Mouse (Mus musculus) CD4-positive naive resting alpha-beta T cell, adult 76 days (primary cell): ENCODE results near the gene Gm49366. TPM values are rescaled to one million over a fixed set of nuclear protein-coding genes. Genes with fewer than 3 reads are reported as not detected.

Experiments used
- total RNA-seq: library from RNA; stranded (reverse); gene quantifications from one replicate; pipeline ENCODE4 v1.2.4, GENCODE M21; 2023

Gene Gm49366
- total RNA-seq, result not detected

GRCm38 (mm10) chr12:84038691-84039111 is at the start of gene Gm49366:
Gene Gm49366 (plus strand): TSS chr12:84038935.

GRCm38 (mm10) chr12:84009171-84009965 is 29.4 kb upstream of the Gm49366 start, which contains the start of gene Acot1:
Gene Acot1 (plus strand): TSS chr12:84009490.

GRCm38 (mm10) chr12:84038241-84038640 is 494 bp upstream of the Gm49366 start, which contains the start of gene Acot4:
Gene Acot4 (plus strand): TSS chr12:84038379.

GRCm38 (mm10) chr12:84051937-84052474 is 13.3 kb downstream of the Gm49366 start, which contains the start of gene Acot3:
Gene Acot3 (plus strand): TSS chr12:84052144.

GRCm38 (mm10) chr12:84068986-84069385 is 30.3 kb downstream of the Gm49366 start, which contains the start of gene Acot5:
Gene Acot5 (plus strand): TSS chr12:84069325.

GRCm38 (mm10) chr12:84100604-84101492 is 62.1 kb downstream of the Gm49366 start, which contains the start of gene Acot6:
Gene Acot6 (plus strand): TSS chr12:84100654.

Other genes starting within 250 kb of the Gm49366 start
- 73.5 TPM for gene Numb, start 117.0 kb upstream of the Gm49366 start, total RNA-seq
- gene Riox1, start 88.3 kb upstream of the Gm49366 start, total RNA-seq, result 27.7 TPM
- gene Heatr4, start 54.1 kb upstream of the Gm49366 start, total RNA-seq, result not detected
- 123 TPM for gene Acot2, start 51.1 kb upstream of the Gm49366 start, total RNA-seq
- 5.5 TPM for gene Acot1, start 29.4 kb upstream of the Gm49366 start, total RNA-seq
- not detected for gene Acot4, start 556 bp upstream of the Gm49366 start, total RNA-seq
- not detected for gene Acot3, start 13.2 kb downstream of the Gm49366 start, total RNA-seq
- not detected for gene Acot5, start 30.4 kb downstream of the Gm49366 start, total RNA-seq
- gene Acot6, start 61.7 kb downstream of the Gm49366 start, total RNA-seq, result 3.0 TPM
- gene Dnal1, start 75.4 kb downstream of the Gm49366 start, total RNA-seq, result 0.15 TPM
- 13.6 TPM for gene Pnma1, start 109.6 kb downstream of the Gm49366 start, total RNA-seq
- 257 TPM for gene Elmsan1, start 179.9 kb downstream of the Gm49366 start, total RNA-seq
- gene Ptgr2, start 246.3 kb downstream of the Gm49366 start, total RNA-seq, result 12.9 TPM